Mouse (Mus musculus) gastrocnemius, postnatal 4 days (tissue): ENCODE measurements around the gene Ksr2. TPM values are rescaled to one million over a fixed set of nuclear protein-coding genes. Genes with fewer than 3 reads are reported as not detected.

Experiments used
- DNase-seq, 2 experiments: peaks; one replicate each; pipeline ENCODE4 v3.0.0; 2021 to 2022; ENCODE audit warnings: low spot score in 2 of 2, mixed read lengths in 2 of 2
- total RNA-seq, 2 experiments: library from RNA; stranded (reverse); gene quantifications; 2 replicates each; pipeline ENCODE4 v1.2.3; 2021

The Ksr2 gene
- total RNA-seq, 2 experiments from 2014 or later = 0.22 to 0.23 TPM

GRCm38 (mm10) chr5:117682226-117682625 is 268.4 kb downstream of the Ksr2 start:
- DNase-seq = no peak

DNA sequence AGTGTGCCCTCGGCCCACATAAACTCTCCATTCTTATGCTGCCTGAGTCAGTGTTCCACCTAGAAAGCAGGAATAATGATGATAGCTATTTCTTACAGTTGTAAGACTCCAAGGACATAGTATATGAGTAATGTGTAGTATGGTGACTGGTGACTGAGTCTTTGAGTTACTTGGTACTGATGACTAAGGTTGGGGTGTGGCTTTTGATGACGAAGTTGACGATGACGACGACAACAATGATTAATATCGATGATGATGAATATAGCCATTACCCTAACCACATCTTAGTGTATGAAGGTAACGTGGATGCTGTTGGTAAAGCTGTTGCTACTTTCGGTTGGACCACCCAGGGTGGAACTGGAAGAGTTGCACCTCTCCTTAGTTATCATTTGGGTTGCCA is 270.7 kb downstream of the Ksr2 start:
- DNase-seq = no peak

GRCm38 (mm10) chr5:117687770-117688352 is 274.1 kb downstream of the Ksr2 start:
- no peak for DNase-seq

DNA sequence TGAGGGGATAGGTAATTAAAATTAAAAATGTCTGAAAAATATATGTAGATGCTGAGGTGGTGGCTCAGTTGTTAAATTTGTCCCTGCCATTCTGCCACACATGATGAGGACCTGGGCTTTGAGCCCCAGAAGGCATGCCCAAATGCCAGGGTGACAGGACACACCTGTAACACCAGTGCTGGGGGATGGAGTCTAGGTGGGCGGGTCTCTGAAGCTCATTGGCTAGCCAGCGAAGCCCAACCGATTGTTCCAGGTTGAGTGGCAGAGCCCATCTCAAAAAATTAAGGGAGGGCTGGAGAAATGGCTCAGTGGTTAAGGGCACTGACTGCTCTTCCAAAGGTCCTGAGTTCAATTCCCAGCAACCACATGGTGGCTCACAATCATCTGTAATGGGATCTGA is 274.9 kb downstream of the Ksr2 start:
- no peak for DNase-seq

DNA sequence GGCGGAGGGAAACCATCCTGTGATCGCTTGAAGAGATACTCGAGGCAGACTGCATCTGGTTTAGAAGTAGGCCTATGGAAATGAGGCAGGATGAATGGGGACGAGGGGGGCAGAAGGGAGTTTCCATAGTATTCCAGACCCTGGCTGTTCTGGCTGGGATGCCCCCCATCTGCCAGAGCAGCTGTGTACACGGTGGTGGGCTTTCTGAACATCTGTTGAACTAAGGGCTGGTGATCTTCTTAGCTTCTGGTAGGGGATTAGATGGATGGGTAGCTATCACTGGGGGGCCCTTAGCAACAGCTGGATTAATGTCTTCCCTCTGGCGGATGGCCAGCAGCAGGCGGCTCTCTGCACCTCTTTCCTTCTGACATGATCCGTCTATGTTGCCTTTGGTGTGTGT is 276.0 kb downstream of the Ksr2 start:
- no peak for DNase-seq

DNA sequence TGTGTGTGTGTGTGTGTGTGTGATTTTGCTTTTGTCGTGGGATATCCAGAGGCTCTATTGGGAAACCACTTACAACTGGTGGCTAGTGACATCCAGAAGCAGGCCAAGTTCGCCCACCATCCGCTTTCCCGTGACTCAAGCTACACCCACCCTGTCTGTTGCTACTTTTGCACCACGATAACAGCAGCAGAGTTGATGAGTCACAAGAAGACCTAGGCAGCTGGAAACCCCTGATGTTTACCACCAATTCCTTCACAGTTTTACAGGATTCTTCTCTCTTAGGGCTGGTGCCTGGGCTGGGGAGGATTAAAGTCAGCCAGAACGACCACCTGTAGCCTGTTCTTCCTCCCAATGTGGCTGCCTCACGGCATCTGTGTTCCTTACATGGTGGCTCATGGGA is 277.5 kb downstream of the Ksr2 start:
- peak in 1 of 2 experiments; percentile 44 for DNase-seq

GRCm38 (mm10) chr5:117693557-117693956 is 279.8 kb downstream of the Ksr2 start:
- DNase-seq = no peak

DNA sequence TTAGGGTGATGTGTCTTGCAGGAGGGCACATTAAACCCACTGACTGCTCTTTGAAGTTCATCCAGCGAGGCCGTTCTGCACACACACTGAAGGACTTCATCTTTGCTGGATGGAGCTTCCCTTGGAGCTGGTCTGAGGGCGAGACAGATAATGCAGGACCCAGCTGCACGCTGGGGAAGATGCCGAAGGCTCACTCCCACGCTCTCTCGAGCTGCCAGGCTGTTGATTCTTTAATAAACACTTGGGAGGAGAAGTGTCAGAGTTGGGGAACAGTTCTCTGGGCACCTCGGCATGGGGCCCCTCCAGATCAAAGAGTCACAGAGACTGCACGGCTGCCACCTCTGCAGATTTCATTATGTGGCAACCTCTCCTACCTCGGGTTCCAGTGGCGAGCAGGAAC is 280.8 kb downstream of the Ksr2 start:
- DNase-seq = no peak

- no peak for DNase-seq
Observed at GRCm38 (mm10) chr5:117696366-117696765, 282.6 kb downstream of the Ksr2 start.

DNA sequence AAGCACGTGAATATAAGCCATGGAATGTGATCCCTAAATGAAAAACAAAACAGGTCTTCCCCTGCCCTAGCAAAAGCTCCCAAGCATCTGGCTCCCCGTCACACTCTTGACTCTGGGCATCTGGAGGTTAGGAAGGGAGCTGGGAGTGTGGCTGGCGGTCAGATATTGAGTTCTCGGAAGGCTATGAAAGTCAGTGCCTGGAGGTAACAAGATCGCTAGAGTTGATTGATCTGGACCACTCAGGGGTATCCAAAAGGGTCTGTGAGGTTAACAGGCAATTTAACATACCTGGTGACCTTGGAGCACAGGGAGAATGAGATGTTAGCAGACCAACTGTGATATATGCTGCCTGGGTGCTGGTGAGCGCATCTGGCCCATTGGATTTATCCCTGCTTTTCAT is 283.8 kb downstream of the Ksr2 start:
- no peak for DNase-seq

- no peak for DNase-seq
Observed at GRCm38 (mm10) chr5:117704371-117704770, 290.6 kb downstream of the Ksr2 start.

DNA sequence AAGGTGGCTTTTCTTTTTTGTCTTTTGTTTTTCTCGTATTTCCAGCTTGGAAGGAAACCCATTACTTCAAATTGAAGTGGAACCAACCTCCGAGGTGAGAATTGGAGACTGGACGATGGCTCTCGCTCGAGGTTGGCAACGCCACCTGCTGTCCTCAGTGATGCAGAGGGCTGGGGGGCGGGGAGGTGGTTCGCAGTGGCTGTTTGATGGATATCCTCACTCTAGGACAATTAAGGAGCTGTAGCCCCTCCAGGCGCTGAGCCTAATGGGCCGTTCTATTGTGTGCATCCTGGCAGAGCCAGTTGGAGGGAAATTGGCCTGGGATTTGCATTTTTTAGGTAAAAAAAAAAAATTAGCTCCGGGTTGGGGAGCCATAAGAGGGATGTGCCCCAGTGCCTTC is 292.8 kb downstream of the Ksr2 start:
- DNase-seq = no peak

DNA sequence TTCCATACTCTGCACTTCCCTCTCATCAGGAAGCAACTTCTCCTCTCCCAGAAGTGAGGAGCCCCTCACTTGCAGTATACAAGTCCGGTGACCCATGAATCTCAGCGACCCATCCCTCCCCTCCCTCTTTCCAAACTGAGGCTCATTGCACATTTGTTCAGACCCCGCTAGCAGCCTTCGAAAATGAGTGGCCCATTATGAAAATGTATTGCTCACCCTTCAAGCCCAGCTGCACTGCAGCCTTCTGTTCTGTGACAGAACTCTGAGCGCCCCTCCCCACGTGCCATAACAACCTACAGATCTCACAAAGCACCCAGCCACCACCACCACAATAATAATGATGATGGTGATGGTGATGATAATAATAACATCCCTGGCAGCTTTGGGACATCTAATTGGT is 295.5 kb downstream of the Ksr2 start:
- no peak for DNase-seq

- no peak for DNase-seq
Observed at GRCm38 (mm10) chr5:117711636-117712035, 297.8 kb downstream of the Ksr2 start.

GRCm38 (mm10) chr5:117712207-117712606 is 298.4 kb downstream of the Ksr2 start:
- DNase-seq = no peak

DNA sequence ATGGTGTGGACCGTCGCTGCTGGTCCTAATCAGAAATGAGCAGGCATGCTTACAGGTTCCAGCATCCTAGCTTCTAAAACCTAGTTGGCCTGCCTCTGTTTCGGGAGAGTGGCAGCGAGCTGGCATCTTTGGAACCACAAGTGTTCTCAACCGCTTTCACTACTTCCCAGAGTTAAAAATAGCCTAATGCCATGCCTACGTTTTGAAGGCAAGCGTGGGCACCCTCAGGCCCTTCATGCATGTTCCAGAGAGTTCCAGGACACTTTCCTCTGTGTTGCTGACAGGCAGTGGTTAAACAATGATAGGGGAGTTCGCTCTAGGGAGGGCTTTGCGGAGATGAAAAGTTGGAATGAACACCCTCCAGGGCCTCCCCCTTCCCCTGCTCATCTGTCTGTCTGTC is 303.3 kb downstream of the Ksr2 start:
- no peak for DNase-seq

GRCm38 (mm10) chr5:117723316-117723715 is 309.5 kb downstream of the Ksr2 start:
- no peak for DNase-seq

DNA sequence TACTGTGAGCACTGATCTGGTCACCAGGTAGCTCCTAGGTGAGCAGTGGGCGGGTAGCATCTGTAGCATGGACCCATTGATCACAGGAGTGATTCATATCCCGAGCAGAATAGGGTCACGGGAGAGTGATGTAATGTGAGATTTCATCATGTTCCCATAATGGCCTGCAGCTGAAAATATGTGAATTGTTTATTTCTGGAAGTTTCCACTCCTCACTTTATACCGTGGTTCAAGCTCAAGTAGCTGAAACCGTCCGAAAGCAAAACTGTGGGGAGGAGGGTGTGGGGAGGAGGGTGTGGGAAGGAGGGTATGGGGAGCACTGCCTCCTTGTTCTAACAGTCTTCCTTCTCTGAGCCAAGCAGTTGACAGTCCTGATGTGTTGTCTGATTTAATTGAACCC is 312.7 kb downstream of the Ksr2 start:
- DNase-seq = no peak

DNA sequence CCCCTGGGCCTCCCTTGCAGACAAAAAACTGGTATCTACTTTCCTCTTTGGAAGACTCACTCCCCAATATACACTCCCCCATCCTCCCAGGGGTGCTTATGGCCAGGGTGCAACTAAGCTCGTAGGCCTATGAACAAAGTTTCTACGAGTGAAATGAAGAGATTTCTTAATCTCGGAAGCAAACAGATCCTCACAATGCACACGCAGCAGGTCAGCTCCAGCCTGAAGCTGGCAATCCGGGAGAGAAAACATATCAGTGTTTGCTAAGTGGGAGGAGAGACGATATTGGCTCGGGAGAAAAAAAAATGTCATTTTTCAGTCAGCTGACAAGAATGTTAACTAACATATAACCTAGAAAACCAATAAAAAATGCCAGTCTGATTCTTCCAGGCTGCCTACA is 313.3 kb downstream of the Ksr2 start:
- DNase-seq = no peak

DNA sequence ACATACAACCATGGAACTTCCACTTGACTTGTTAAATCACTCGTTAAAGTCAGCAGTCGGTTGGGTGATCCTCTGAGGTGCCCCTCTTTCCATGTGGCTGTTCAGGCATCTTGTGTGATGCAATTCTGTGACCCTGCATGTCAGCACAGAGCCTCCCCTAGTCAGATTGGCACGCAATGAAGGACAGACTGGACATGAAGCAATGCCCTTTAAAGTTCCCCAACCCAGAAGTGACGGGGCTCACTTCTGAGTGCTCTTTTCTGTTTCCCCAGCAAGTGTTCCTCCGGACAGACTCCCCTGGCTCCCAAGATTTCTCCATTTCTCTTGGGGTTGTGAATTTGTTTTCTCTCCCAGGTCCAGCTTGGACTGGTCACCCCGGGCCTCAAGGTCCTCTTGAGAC is 317.5 kb downstream of the Ksr2 start:
- DNase-seq = no peak

- DNase-seq = no peak
Observed at GRCm38 (mm10) chr5:117744654-117745178, 330.9 kb downstream of the Ksr2 start.

DNA sequence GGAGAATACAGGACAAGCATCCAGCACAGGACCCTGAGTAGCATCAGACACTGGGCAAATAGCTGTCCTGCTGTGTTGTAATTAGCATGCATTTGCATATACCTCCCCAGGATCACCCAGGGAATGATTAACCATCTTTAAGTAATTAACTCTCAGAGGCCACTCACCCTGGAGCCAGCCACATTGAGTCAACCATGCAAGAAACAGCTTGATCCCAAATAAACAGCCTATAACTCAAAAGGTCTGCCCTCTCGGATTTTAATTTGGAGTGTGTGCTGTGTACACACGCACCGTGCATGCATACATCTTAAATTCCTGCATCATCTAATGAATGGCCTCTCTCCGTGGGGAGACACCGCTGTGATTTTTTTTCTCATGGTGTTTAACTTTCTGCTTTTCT is 335.6 kb downstream of the Ksr2 start:
- DNase-seq = no peak

GRCm38 (mm10) chr5:117757696-117758482 is 344.1 kb downstream of the Ksr2 start:
- no peak for DNase-seq
